Mouse (Mus musculus): ENCODE results near the gene Shmt1. TPM values are rescaled to one million over a fixed set of nuclear protein-coding genes. Genes with fewer than 3 reads are reported as not detected.
A peak's percentile ranks its signal among the peaks of the same experiment; 100 is the strongest.
"Not testable (repeated sequence)": the region's sequence is repeated elsewhere in the genome, so short reads cannot be mapped to it uniquely, and the experiment has no call there.

The Shmt1 gene
- total RNA-seq (2021), result 10 to 100 TPM; 38.7 to 82.4 TPM
- polyA plus RNA-seq (2012; rRNA removed), result 27.7 and 43.5 TPM in 2 replicates
- long read RNA-seq, transcript Shmt1-201 (12 exons, 2,858 nt), result major isoform, 45 of 51 reads
- long read RNA-seq, partial matches to known transcripts, result 2 of 51 reads
- long read RNA-seq, other reads (novel, unspliced or antisense), result 4 of 51 reads

GRCm38 (mm10) chr11:60811618-60812017 is at the start of gene Shmt1:
TSS of gene Shmt1 (minus strand) at chr11:60811718.
- DNase-seq, result not testable (repeated sequence)

DNA sequence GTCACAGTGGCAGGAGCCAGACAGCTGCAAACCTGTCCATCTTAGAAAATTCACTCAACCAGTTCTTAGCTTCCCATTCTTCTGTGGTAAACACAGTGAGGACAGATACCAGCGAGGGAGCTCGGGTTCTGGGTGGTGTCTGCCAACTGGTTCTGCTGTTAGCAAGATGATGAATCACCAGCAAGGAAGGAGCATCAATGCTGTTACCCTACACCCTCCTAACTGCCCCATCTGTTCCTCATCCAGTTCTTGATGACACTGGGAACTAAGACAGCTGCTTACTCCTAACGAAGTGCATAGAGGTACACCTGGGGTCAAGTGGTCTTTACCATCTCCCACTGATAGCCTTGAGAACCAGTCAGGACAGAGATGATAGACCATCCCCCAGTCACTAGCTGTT is 45.1 kb upstream of the Shmt1 start:
- no peak for DNase-seq

GRCm38 (mm10) chr11:60845415-60845814 is 33.9 kb upstream of the Shmt1 start:
- no peak for DNase-seq

- no peak for DNase-seq
Observed at GRCm38 (mm10) chr11:60843412-60843811, 31.9 kb upstream of the Shmt1 start.

- peak; percentile 56 for DNase-seq
Observed at GRCm38 (mm10) chr11:60841467-60842200, 30.1 kb upstream of the Shmt1 start.

- DNase-seq, result peak; percentile 27
Observed at GRCm38 (mm10) chr11:60837644-60838406, 26.3 kb upstream of the Shmt1 start.

DNA sequence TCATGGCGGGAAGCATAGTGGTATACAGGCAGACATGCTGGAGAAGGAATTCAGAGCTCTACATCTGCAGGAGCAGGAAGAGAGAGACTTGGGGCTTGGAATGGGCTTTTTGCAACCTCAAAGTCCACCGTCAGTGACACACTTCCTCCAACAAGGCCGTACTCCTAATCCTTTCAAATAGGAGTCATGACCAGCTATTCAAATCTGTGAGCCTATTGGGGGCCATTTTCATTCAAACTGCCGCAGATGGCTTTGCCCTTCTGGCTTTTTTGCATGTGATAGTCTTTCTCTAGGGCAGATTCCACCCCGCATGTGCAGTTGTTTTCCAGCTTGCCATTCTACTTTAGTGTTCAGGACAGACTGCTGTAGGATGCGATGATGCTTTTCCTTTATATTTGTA is 25.4 kb upstream of the Shmt1 start:
- DNase-seq, result no peak

GRCm38 (mm10) chr11:60830433-60831052 is 19.0 kb upstream of the Shmt1 start, which contains the start of gene Dhrs7b:
TSS of gene Dhrs7b (plus strand) at chr11:60830631.
- peak; percentile 92 for DNase-seq

GRCm38 (mm10) chr11:60828903-60829302 is 17.4 kb upstream of the Shmt1 start:
- no peak for DNase-seq

GRCm38 (mm10) chr11:60827241-60827945 is 15.9 kb upstream of the Shmt1 start:
- DNase-seq, result no peak

GRCm38 (mm10) chr11:60826700-60827099 is 15.2 kb upstream of the Shmt1 start:
- DNase-seq, result no peak

DNA sequence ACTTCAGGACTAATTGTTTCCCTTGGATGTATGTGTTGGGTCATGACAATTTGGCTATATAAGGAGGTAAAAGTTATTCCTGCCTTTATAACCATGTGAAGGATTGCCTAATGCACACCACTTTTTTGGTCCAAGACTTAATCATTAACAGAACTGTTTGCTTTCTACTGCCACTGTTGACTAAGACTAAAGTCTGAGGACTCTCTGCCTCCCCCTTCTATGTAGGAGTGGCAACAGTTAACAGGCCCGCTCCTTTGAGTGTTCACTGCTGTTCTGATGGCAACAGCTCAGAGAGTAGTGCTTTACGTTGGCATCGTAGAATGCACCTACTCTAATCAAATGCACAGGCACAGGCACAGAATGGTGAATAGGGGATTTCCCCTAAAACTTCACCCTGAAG is 13.7 kb upstream of the Shmt1 start:
- no peak for DNase-seq

GRCm38 (mm10) chr11:60823771-60824170 is 12.3 kb upstream of the Shmt1 start:
- no peak for DNase-seq

GRCm38 (mm10) chr11:60816398-60816797 is 4.9 kb upstream of the Shmt1 start:
- no peak for DNase-seq

DNA sequence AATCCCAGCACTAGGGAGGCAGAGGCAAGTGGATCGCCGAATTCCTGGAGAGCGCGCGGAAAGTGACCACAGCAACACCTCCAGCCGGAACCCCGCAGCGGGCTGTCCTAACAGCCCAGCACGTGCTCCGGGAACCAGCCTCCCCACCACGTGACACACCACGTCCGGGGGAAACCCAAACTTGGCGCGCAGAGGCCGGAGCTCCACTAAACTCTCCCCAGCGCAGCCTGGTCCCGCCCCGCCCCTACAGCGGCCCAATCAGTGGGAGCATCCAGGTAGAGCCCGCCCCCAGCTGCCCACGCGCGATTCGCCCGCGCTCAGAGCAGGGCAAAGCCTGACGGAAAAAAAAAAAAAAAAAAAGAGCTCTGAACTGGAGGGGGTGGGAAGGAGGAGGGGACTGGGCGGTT is 461 bp downstream of the Shmt1 start:
- peak; percentile 99 for DNase-seq

GRCm38 (mm10) chr11:60810046-60810965 is 1.2 kb downstream of the Shmt1 start:
- peak; percentile 35 for DNase-seq

- DNase-seq, result no peak
Observed at GRCm38 (mm10) chr11:60809546-60809945, 2.0 kb downstream of the Shmt1 start.

DNA sequence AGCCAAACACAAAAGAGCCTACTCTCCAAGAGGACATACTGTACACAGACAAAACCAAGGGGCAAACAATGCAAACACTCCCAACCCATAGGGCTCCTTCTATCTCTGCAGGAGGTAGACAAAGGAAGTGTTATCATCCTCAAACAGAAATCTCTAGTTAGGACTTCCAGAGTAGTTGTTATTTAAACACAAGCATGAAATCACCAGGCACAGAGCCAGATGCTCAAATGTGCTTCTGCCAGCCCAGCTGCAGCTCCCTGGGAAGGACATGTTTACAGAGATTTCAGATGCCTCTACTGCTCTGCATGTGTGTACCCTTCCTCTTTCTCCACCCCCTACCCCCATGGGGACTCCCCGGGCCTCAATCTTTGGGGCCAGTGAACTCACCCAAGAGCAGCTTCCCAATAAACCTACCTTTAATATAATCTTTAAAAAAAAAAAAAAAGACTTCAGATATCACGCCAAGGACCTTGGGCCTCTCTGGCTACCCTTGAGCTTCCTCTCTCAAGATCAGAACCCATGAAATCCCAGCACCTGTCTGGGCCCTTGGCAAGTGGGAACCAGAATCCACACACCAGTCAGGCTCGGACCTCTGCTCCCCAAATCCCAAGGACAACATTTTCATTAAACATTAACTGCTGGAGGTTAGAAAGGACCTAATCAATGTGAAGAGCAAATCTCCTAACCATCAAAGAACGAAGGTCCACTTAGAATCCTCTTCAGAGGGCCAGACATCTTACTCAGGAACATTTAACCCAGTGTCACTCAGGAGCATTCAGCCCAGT is 3.0 kb downstream of the Shmt1 start:
- DNase-seq, result peak; percentile 84

DNA sequence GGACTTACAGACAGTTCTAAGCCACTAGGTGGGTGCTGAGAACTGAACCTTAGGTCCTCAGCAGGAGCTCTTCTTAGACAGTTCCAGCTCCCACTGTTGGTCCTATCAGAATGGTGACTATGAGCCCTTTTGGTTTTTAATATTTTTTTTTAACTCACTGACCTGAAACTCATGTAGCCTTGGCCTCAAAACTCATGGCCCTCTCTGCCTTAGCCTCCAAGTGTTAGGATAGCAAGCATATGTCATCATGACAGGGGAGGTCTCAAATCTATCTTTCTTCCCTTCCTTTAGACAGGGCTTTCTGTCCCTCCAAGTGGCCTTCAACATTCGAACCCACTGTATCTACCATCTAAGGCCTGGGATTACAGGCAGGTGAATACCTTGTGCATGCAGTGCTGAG is 10.6 kb downstream of the Shmt1 start:
- DNase-seq, result peak; percentile 53

DNA sequence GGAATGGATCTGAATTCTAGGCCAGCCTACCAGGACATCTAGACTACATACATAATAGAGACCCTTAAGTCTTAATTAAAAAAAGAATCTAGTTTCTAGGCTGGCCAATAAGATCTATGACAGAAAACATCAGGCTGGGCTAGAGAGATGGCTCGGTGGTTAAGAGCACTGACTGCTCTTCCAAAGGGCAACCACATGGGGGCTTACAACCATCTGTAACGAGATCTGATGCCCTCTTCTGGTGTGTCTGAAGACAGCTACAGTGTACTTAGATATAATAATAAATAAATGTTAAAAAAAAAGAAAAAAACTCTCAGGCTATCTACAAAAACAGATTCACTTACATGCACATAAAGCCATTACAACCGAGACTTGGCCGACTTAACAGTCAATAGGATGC is 11.5 kb downstream of the Shmt1 start:
- DNase-seq, result no peak
